Mouse (Mus musculus) cerebellum, adult 2 months (tissue): Measurements from ENCODE around the gene Iqsec1.

Source experiments
- CTCF ChIP-seq: fragments of 200-500 bp; IDR thresholded peaks from 2 replicates; pipeline ENCODE4 v1.5.1; 2011; ENCODE audit warnings: low read depth, mild to moderate bottlenecking, control low read depth, low read length, moderate library complexity, borderline replicate concordance; ENCODE audit not compliant: insufficient read depth
- POLR2A ChIP-seq: fragments of 200-500 bp; IDR thresholded peaks from 2 replicates; pipeline ENCODE4 v1.6.1; 2011; ENCODE audit warnings: low read length, control low read depth, borderline replicate concordance; ENCODE audit not compliant: insufficient read depth

GRCm38 (mm10) chr6:90898107-90898506, 90.4 kb downstream of the Iqsec1 start:
- TF ChIP-seq POLR2A: no peak
- TF ChIP-seq CTCF: no peak
